11 mouse cellular contexts compared by ENCODE assay signal in the genomic region with DNA sequence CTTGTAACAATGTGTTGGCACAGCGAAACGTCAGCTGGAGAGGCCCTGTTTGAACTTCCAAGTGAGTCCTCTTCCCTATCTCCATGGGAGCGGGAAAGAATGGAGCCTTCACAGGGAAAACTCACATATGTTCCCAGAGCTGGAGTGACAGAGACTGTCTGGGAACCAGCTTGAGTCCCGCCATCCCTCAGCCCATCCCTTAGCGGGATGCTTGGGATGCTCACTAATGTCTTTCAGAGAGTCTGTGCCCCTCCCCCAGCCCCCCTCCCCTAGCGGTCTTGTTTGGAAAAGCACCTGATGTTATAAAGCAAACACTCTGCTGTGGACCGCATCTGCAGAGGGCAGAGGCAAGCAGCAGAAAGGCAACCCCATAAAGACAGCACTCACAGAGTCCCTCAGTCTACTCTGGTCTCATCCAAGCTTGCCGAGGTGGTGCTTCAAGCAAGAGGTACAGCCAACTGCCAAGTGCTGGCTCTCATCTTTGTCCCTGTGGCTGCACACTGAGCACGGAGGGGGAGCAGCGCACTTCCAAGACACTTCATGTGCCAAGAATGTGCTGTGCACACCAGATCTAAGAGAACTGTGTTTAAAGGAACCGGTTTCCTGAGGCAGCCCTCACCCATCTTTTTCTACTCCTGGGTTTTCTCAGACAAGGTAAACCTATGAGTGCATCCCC. TPM values are rescaled to one million over a fixed set of nuclear protein-coding genes. Genes with fewer than 3 reads are reported as not detected.
DNase-seq lines count a peak whose midpoint lies in the region; ATAC-seq and TF ChIP-seq lines count a peak whose summit lies in the region.
"Had no signal": no experiment of that assay in that cellular context is flagged by ENCODE, and none has a peak within 500 bp of the region (broad histone marks: within the 10 kb centered on the region; RNA-seq: fewer than 3 reads in every experiment).

No protein-coding gene starts in this region.

- peaks cover 17% of the 10 kb centered on the region; the same call in 1 of the 2 replicates for H3K4me1 ChIP-seq in forebrain, postnatal 0 days (ENCODE audit: insufficient read depth)
- peaks cover 68% of the 10 kb centered on the region for H3K4me1 ChIP-seq in forebrain, embryonic 10.5 days
- no peaks in the 10 kb centered on the region; the same call in 1 of the 2 replicates for H3K4me1 ChIP-seq in hindbrain, embryonic 11.5 days (replicated peaks; ENCODE audit: control insufficient read depth, insufficient read depth, low read length)
- H3K4me1 ChIP-seq in midbrain, embryonic 12.5 days, result peaks cover 31% of the 10 kb centered on the region

- no peak overlapping the region for H3K4me3 ChIP-seq in forebrain, postnatal 0 days (ENCODE audit: low read depth, low read length)
- no peak overlapping the region for H3K4me3 ChIP-seq in forebrain, embryonic 10.5 days
- H3K4me3 ChIP-seq in hindbrain, embryonic 11.5 days (ENCODE audit: low read depth, low read length), result no peak overlapping the region
- no peak overlapping the region for H3K4me3 ChIP-seq in midbrain, embryonic 12.5 days
- H3K4me3 ChIP-seq: heart, embryonic 12.5 days had no signal

- ATAC-seq in forebrain, postnatal 0 days, result peak; percentile 30; the same call in 1 of the 2 replicates
- ATAC-seq in hindbrain, embryonic 11.5 days (ENCODE audit: low FRiP score), result no peak
- ATAC-seq in midbrain, embryonic 12.5 days (ENCODE audit: low FRiP score, low read depth), result no peak
- ATAC-seq in activated CD4-positive, CD25-positive, alpha-beta regulatory T cell, adult 4 months, result no peak
- ATAC-seq: CD4-positive, CD25-positive, alpha-beta regulatory T cell, adult 4 months had no signal

- no peak overlapping the region for H3K27ac ChIP-seq in forebrain, postnatal 0 days (ENCODE audit: low read depth, low read length)
- H3K27ac ChIP-seq in forebrain, embryonic 10.5 days, result no peak overlapping the region
- no peak overlapping the region for H3K27ac ChIP-seq in hindbrain, embryonic 11.5 days (ENCODE audit: low read depth, low read length)
- H3K27ac ChIP-seq in midbrain, embryonic 12.5 days (replicated peaks), result no peak overlapping the region

- DNase-seq in forebrain, postnatal 0 days, result peak; percentile 54
- no peak for DNase-seq in forebrain, embryonic 10.5 days (ENCODE audit: extremely low spot score, low spot score)
- DNase-seq in Muller cell, postnatal 12 days (ENCODE audit: inconsistent ontology term), result peak; percentile 39
- peak; percentile 49 for DNase-seq in hindbrain, embryonic 11.5 days (ENCODE audit: low spot score)
- no peak for DNase-seq in urinary bladder, postnatal 25 days (ENCODE audit: low spot score)
- DNase-seq in urinary bladder, postnatal 10 days (ENCODE audit: low spot score), result no peak
- DNase-seq: adrenal gland, adult 2 months had no signal

- H3K36me3 ChIP-seq in forebrain, postnatal 0 days (ENCODE audit: insufficient read depth), result no peaks in the 10 kb centered on the region
- H3K36me3 ChIP-seq in forebrain, embryonic 10.5 days (replicated peaks), result no peaks in the 10 kb centered on the region
- no peaks in the 10 kb centered on the region for H3K36me3 ChIP-seq in hindbrain, embryonic 11.5 days (ENCODE audit: control insufficient read depth, insufficient read depth, low read length)
- no peaks in the 10 kb centered on the region for H3K36me3 ChIP-seq in midbrain, embryonic 12.5 days
- H3K36me3 ChIP-seq: heart, embryonic 12.5 days had no signal

- H3K27me3 ChIP-seq in forebrain, postnatal 0 days (ENCODE audit: insufficient read depth, low read length), result peaks cover 3% of the 10 kb centered on the region; the same call in 1 of the 2 replicates
- H3K27me3 ChIP-seq in forebrain, embryonic 10.5 days (ENCODE audit: poor library complexity, severe bottlenecking), result peaks cover 53% of the 10 kb centered on the region
- H3K27me3 ChIP-seq in hindbrain, embryonic 11.5 days (ENCODE audit: control insufficient read depth, insufficient read depth, low read length), result peaks cover 6% of the 10 kb centered on the region; the same call in 1 of the 2 replicates
- peaks cover 62% of the 10 kb centered on the region for H3K27me3 ChIP-seq in midbrain, embryonic 12.5 days

- H3K9me3 ChIP-seq in forebrain, postnatal 0 days (ENCODE audit: low read length), result no peaks in the 10 kb centered on the region
- no peaks in the 10 kb centered on the region for H3K9me3 ChIP-seq in forebrain, embryonic 10.5 days
- H3K9me3 ChIP-seq in hindbrain, embryonic 11.5 days (ENCODE audit: control insufficient read depth, low read length), result no peaks in the 10 kb centered on the region
- no peaks in the 10 kb centered on the region for H3K9me3 ChIP-seq in midbrain, embryonic 12.5 days
- H3K9me3 ChIP-seq: heart, embryonic 12.5 days had no signal

- peak; percentile 52 for TF ChIP-seq CTCF in forebrain, postnatal 0 days (IDR thresholded peaks at IDR 0.05; ENCODE audit: low read depth)

- no peak overlapping the region for H3K9ac ChIP-seq in forebrain, postnatal 0 days
- H3K9ac ChIP-seq in hindbrain, embryonic 11.5 days (ENCODE audit: low read depth, low read length), result no peak overlapping the region
- no peak overlapping the region for H3K9ac ChIP-seq in midbrain, embryonic 12.5 days (replicated peaks)
- H3K9ac ChIP-seq: heart, embryonic 12.5 days had no signal

- WGBS in forebrain, postnatal 0 days, result 35% methylated on average over 11 of the region's 11 CpGs
- 52% methylated on average over 11 of the region's 11 CpGs for WGBS in forebrain, embryonic 10.5 days
- 47% methylated on average over 11 of the region's 11 CpGs for WGBS in hindbrain, embryonic 11.5 days
- 47% methylated on average over 11 of the region's 11 CpGs for WGBS in midbrain, embryonic 12.5 days

- H3K4me2 ChIP-seq in forebrain, postnatal 0 days (ENCODE audit: low read depth), result peak overlapping the region; percentile 100; the same call in 1 of the 2 replicates
- H3K4me2 ChIP-seq in hindbrain, embryonic 11.5 days (replicated peaks; ENCODE audit: low read depth, low read length), result no peak overlapping the region
- H3K4me2 ChIP-seq in midbrain, embryonic 12.5 days (replicated peaks), result peak overlapping the region; percentile 98

RNA-seq across cellular contexts. Expression of a gene that starts 3.0 kb away (rescaled TPM):
- 20.0 and 29.8 TPM in 2 replicates for total RNA-seq in forebrain, postnatal 0 days (2014; rRNA removed)
- 5.3 and 10.0 TPM in 2 replicates for polyA plus RNA-seq in forebrain, postnatal 0 days (2015; fragmentation: Nextera tagmentation; extraction: Ambion mirVana)
- 4.7 and 4.8 TPM in 2 replicates for polyA plus RNA-seq in forebrain, embryonic 10.5 days (2016; fragmentation: Nextera tagmentation; extraction: Ambion mirVana)
- polyA plus RNA-seq in hindbrain, embryonic 11.5 days (2014; fragmentation: Nextera tagmentation; extraction: Ambion mirVana), result 4.1 and 6.0 TPM in 2 replicates
- polyA plus RNA-seq in midbrain, embryonic 12.5 days (2016; fragmentation: Nextera tagmentation; extraction: Ambion mirVana), result 13.2 and 17.4 TPM in 2 replicates
- 1 to 10 TPM; 3.2 to 3.5 TPM for polyA plus RNA-seq in activated CD4-positive, CD25-positive, alpha-beta regulatory T cell, adult 4 months (2017; shearing (Covaris generic))

Comparison
In these comparisons a context has a peak if more than half of its experiments do, and no peak if none do; other contexts are left out.
1. DNase-seq: peak in forebrain, postnatal 0 days (single experiment), Muller cell, postnatal 12 days (single experiment) and hindbrain, embryonic 11.5 days (single experiment); none in forebrain, embryonic 10.5 days (single experiment), urinary bladder, postnatal 25 days (single experiment) and urinary bladder, postnatal 10 days (single experiment).